Mouse (Mus musculus) embryonic facial prominence, embryonic 11.5 days (tissue): ENCODE measurements around the gene BC004004. TPM values are rescaled to one million over a fixed set of nuclear protein-coding genes. Genes with fewer than 3 reads are reported as not detected.
"Not testable (repeated sequence)": the region's sequence is repeated elsewhere in the genome, so short reads cannot be mapped to it uniquely, and the experiment has no call there.

Experiments used
- ATAC-seq: fragments of 200-750 bp; cut with Nextera tagmentation; replicated peaks from 2 replicates; pipeline ENCODE4 v1.8.0; 2017; ENCODE audit warnings: low read depth; ENCODE audit not compliant: insufficient number of reproducible peaks, low FRiP score, low TSS enrichment
- DNase-seq: peaks from one replicate; pipeline ENCODE4 v3.0.0-alpha.2; 2015; ENCODE audit warnings: low spot score
- H3K27ac ChIP-seq: fragments of 300-500 bp; sonication (generic); replicated peaks from 2 replicates; pipeline ENCODE4 v1.5.1; 2014; ENCODE audit warnings: mild to moderate bottlenecking, low read depth, low read length, control low read depth
- H3K27me3 ChIP-seq: fragments of 300-500 bp; sonication (generic); 2 replicates; pipeline ENCODE4 v1.6.1; 2014; ENCODE audit warnings: mild to moderate bottlenecking, low read length, moderate library complexity, mixed read lengths; ENCODE audit not compliant: control insufficient read depth, insufficient read depth
- H3K36me3 ChIP-seq: fragments of 300-500 bp; sonication (generic); replicated peaks from 2 replicates; pipeline ENCODE4 v1.6.1; 2014; ENCODE audit warnings: low read depth, mild to moderate bottlenecking, low read length, moderate library complexity, mixed read lengths; ENCODE audit not compliant: control insufficient read depth, insufficient read depth
- H3K4me1 ChIP-seq: fragments of 300-500 bp; sonication (generic); 2 replicates; pipeline ENCODE4 v1.6.1; 2014; ENCODE audit warnings: low read length, mixed read lengths; ENCODE audit not compliant: control insufficient read depth, insufficient read depth
- H3K4me2 ChIP-seq: fragments of 300-500 bp; sonication (generic); 2 replicates; pipeline ENCODE4 v1.6.1; 2014; ENCODE audit warnings: low read depth, mild to moderate bottlenecking, control low read depth, low read length, moderate library complexity
- H3K4me3 ChIP-seq: fragments of 300-500 bp; sonication (generic); 2 replicates; pipeline ENCODE4 v1.5.1; 2014; ENCODE audit warnings: low read depth, low read length, control low read depth
- H3K9ac ChIP-seq: fragments of 300-500 bp; sonication (generic); replicated peaks from 2 replicates; pipeline ENCODE4 v1.6.1; 2014; ENCODE audit warnings: mild to moderate bottlenecking, control low read depth, low read length
- H3K9me3 ChIP-seq: fragments of 300-500 bp; sonication (generic); replicated peaks from 2 replicates; pipeline ENCODE4 v1.6.1; 2016; ENCODE audit warnings: mild to moderate bottlenecking, low read length, inconsistent platforms, mixed read lengths; ENCODE audit not compliant: control insufficient read depth
- WGBS: fragments of 180-500 bp; shearing (Covaris S2); extraction: QIAGEN DNeasy Blood & Tissue Kit; methylation state at CpG from one replicate; pipeline ENCODE4 v1.1.7; 2014; 5-methylcytosine and 5-hydroxymethylcytosine counted together
- polyA plus RNA-seq: library from polyadenylated mRNA; unstranded; fragments of >200 nt; fragmentation: Nextera tagmentation; extraction: Ambion mirVana; gene quantifications from 2 replicates; pipeline ENCODE4 v1.2.1, GENCODE M21; 2014

Gene BC004004
- polyA plus RNA-seq, 1 experiment from 2014 or later: 55.1 TPM

- 89% methylated on average over 6 of the region's 6 CpGs for WGBS
- not testable (repeated sequence) for H3K27me3 ChIP-seq, H3K4me1 ChIP-seq, H3K4me2 ChIP-seq, DNase-seq, H3K9me3 ChIP-seq, H3K27ac ChIP-seq, H3K36me3 ChIP-seq, H3K4me3 ChIP-seq, ATAC-seq, H3K9ac ChIP-seq
These were observed 13.8 kb upstream of the BC004004 start for GRCm38 (mm10) chr17:29254784-29255183.

GRCm38 (mm10) chr17:29256507-29256906 lies 12.1 kb upstream of the BC004004 start:
- H3K9me3 ChIP-seq: no peaks in the 10 kb centered on the region
- no peak overlapping the region for H3K9ac ChIP-seq
- peaks cover 3% of the 10 kb centered on the region; the same call in 1 of the 2 replicates for H3K36me3 ChIP-seq
- H3K27ac ChIP-seq: no peak overlapping the region
- DNase-seq (no peak), ATAC-seq (no peak)
- H3K4me2 ChIP-seq: no peak overlapping the region
- 87% methylated on average over 6 of the region's 6 CpGs for WGBS
- no peak overlapping the region for H3K4me3 ChIP-seq
- H3K27me3 ChIP-seq: no peaks in the 10 kb centered on the region
- H3K4me1 ChIP-seq: no peaks in the 10 kb centered on the region

GRCm38 (mm10) chr17:29257001-29257511 lies 11.5 kb upstream of the BC004004 start:
- no peaks in the 10 kb centered on the region for H3K4me1 ChIP-seq

DNA sequence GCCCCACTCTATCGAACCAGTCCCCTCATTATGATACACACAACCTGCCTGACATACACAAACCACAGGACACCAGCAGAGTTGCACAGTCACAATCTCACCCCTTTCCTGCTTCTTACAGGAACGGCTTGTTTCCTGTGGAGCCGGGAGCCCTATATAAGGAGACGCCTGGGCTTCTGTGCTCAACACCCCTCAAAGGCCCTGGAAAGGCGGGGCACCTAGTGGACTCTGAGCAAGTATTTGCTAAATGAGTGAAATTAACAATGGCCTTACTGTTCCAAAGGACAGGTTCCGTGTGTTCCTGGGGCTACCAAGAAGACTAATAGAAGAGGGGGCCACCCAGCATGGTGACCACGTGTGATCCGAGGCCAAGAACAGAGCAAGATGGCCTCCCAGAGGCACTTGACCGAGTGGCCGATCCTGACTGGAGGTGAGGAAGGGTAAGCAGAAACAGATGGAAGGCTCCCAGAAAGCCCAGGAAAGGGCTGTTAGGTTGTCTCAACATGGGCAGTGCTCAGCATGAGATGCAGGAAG lies 10.5 kb upstream of the BC004004 start:
- H3K36me3 ChIP-seq: peaks cover 3% of the 10 kb centered on the region; the same call in 1 of the 2 replicates
- no peak overlapping the region for H3K9ac ChIP-seq
- no peak overlapping the region for H3K4me3 ChIP-seq
- H3K4me1 ChIP-seq: peaks cover 3% of the 10 kb centered on the region
- 62% methylated on average over 10 of the region's 10 CpGs for whole genome bisulfite sequencing
- DNase-seq (no peak), ATAC-seq (no peak)
- H3K9me3 ChIP-seq: no peaks in the 10 kb centered on the region
- H3K4me2 ChIP-seq: no peak overlapping the region
- H3K27me3 ChIP-seq: no peaks in the 10 kb centered on the region
- H3K27ac ChIP-seq: no peak overlapping the region

More at GRCm38 (mm10) chr17:29257001-29257511, 11.5 kb upstream of the BC004004 start:
- Histone ChIP-seq H3K4me3 (no peak overlapping the region), H3K9ac (no peak overlapping the region), H3K9me3 (no peaks in the 10 kb centered on the region), H3K4me2 (no peak overlapping the region), H3K27me3 (no peaks in the 10 kb centered on the region), H3K36me3 (peaks cover 3% of the 10 kb centered on the region; the same call in 1 of the 2 replicates), H3K27ac (no peak overlapping the region)
- ATAC-seq (no peak), DNase-seq (no peak)
- WGBS: 91% methylated on average over 10 of the region's 10 CpGs

DNA sequence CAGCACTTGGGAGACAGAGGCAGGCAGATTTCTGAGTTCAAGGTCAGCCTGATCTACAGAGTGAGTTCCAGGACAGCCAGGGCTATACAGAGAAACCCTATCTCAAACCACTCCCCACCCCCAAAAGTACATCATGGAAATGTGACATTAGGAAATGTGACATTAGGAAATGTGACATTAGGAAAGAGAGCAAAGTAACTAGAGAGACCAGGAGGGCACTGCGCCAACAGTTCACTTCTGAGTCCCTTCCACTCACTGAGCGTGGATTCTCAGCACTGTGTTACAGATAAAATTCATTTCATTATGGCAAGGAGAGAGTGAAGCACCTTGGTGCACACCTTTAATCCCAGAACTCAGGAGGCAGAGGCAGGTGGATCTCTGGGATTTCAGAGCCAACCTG lies 9.7 kb upstream of the BC004004 start:
- 96% methylated on average over 2 of the region's 2 CpGs for WGBS
- no peak for ATAC-seq
- H3K27me3 ChIP-seq: no peaks in the 10 kb centered on the region
- H3K36me3 ChIP-seq: peaks cover 3% of the 10 kb centered on the region; the same call in 1 of the 2 replicates
- no peak overlapping the region for H3K4me3 ChIP-seq
- H3K27ac ChIP-seq: no peak overlapping the region
- DNase-seq: no peak
- H3K4me1 ChIP-seq: peaks cover 3% of the 10 kb centered on the region
- H3K9me3 ChIP-seq: no peaks in the 10 kb centered on the region
- H3K9ac ChIP-seq: no peak overlapping the region
- H3K4me2 ChIP-seq: no peak overlapping the region

DNA sequence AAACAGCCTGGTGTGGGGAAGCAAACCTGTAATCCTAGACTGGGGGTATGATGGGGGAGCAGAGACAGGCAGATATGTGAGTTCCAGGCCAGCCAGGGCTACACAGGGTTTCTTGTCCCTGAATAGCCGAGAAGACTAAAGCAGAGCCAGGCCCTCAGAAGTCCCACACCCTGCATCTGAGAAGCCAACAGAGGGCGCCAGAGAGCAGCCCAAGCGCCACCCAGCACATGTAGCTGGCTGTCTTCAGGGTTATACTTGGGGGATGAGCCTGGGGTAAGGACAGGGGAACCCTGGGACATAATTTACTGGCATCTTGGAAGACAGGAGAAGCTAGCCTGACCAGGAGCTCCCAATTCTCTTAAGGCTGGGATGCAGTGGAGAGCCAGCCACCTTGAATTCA lies 9.1 kb upstream of the BC004004 start:
- Histone ChIP-seq H3K27ac (no peak overlapping the region), H3K36me3 (no peaks in the 10 kb centered on the region; the same call in 1 of the 2 replicates), H3K27me3 (no peaks in the 10 kb centered on the region), H3K4me1 (peaks cover 5% of the 10 kb centered on the region), H3K9me3 (no peaks in the 10 kb centered on the region), H3K4me2 (no peak overlapping the region), H3K4me3 (no peak overlapping the region), H3K9ac (peak overlapping the region; percentile 13; the same call in 1 of the 2 replicates)
- ATAC-seq (no peak), DNase-seq (peak; percentile 81)
- WGBS: 11% methylated on average over 3 of the region's 3 CpGs

GRCm38 (mm10) chr17:29260501-29260900 lies 8.1 kb upstream of the BC004004 start:
- no peaks in the 10 kb centered on the region for H3K27me3 ChIP-seq
- no peaks in the 10 kb centered on the region; the same call in 1 of the 2 replicates for H3K36me3 ChIP-seq
- peaks cover 7% of the 10 kb centered on the region for H3K4me1 ChIP-seq
- H3K27ac ChIP-seq: no peak overlapping the region
- DNase-seq: no peak
- H3K4me3 ChIP-seq: no peak overlapping the region
- no peak for ATAC-seq
- no peaks in the 10 kb centered on the region for H3K9me3 ChIP-seq
- H3K4me2 ChIP-seq: no peak overlapping the region
- H3K9ac ChIP-seq: no peak overlapping the region
- 87% methylated on average over 15 of the region's 15 CpGs for WGBS

- H3K4me3 ChIP-seq: no peak overlapping the region
- peaks cover 7% of the 10 kb centered on the region for H3K4me1 ChIP-seq
- no peak for ATAC-seq
- DNase-seq: no peak
- no peaks in the 10 kb centered on the region; the same call in 1 of the 2 replicates for H3K36me3 ChIP-seq
- WGBS: 91% methylated on average over 22 of the region's 22 CpGs
- H3K27me3 ChIP-seq: no peaks in the 10 kb centered on the region
- no peaks in the 10 kb centered on the region for H3K9me3 ChIP-seq
- H3K4me2 ChIP-seq: no peak overlapping the region
- H3K27ac ChIP-seq: no peak overlapping the region
- no peak overlapping the region for H3K9ac ChIP-seq
These were observed 6.9 kb upstream of the BC004004 start for GRCm38 (mm10) chr17:29261603-29262258.
